Mouse (Mus musculus): Measurements from ENCODE around the gene 1190005I06Rik. TPM values are rescaled to one million over a fixed set of nuclear protein-coding genes. Genes with fewer than 3 reads are reported as not detected.

The 1190005I06Rik gene
- polyA plus RNA-seq, 1 experiment from 2014 or later = 3.3 TPM

- H3K27me3 ChIP-seq (replicated peaks) = peaks cover 36% of the 10 kb centered on the region
- 31% methylated on average over 17 of the region's 17 CpGs for WGBS
- ATAC-seq (ENCODE audit: extremely low read depth, insufficient number of reproducible peaks, low FRiP score, low TSS enrichment) = no peak
- H3K4me3 ChIP-seq = peak overlapping the region; percentile 70
- peak overlapping the region; percentile 99 for H3K4me2 ChIP-seq
- no peaks in the 10 kb centered on the region for H3K9me3 ChIP-seq
- H3K27ac ChIP-seq (replicated peaks) = no peak overlapping the region
- peaks cover 25% of the 10 kb centered on the region for H3K4me1 ChIP-seq
- H3K36me3 ChIP-seq = no peaks in the 10 kb centered on the region
- peak overlapping the region; percentile 85 for H3K9ac ChIP-seq
These were observed 14.3 kb downstream of the 1190005I06Rik start for GRCm38 (mm10) chr8:120632969-120633664.

- Histone ChIP-seq H3K9me3 (no peaks in the 10 kb centered on the region), H3K36me3 (no peaks in the 10 kb centered on the region), H3K4me3 (no peak overlapping the region), H3K27ac (replicated peaks) (no peak overlapping the region), H3K4me1 (peaks cover 25% of the 10 kb centered on the region), H3K27me3 (replicated peaks) (peaks cover 36% of the 10 kb centered on the region), H3K9ac (no peak overlapping the region), H3K4me2 (no peak overlapping the region)
- ATAC-seq (ENCODE audit: extremely low read depth, insufficient number of reproducible peaks, low FRiP score, low TSS enrichment) = no peak
- WGBS = 73% methylated on average over 21 of the region's 21 CpGs
These were observed 15.7 kb downstream of the 1190005I06Rik start for GRCm38 (mm10) chr8:120631441-120632375.

DNA sequence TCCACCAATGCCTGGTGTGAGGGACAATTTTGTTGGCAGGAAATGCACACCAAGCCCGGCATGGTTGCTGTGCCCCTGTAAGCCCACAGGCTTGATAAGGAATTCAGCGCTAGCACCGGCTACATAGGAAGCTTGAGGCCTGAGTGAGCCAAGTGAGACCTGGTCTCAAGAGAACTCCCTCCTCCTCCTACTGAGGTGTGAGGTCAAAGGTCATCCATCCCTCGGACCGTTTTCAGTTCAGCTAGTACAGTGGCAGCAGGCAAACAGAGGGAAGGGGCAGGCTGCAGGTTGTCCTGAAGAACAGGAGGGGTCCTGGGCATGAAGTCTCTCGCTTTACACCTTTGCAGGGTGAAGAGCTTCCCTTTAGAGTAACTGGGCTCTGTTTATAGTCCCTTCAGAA, 16.6 kb downstream of the 1190005I06Rik start:
- Histone ChIP-seq H3K4me3 (no peak overlapping the region), H3K9me3 (no peaks in the 10 kb centered on the region), H3K9ac (no peak overlapping the region), H3K27ac (replicated peaks) (no peak overlapping the region), H3K36me3 (no peaks in the 10 kb centered on the region), H3K4me2 (no peak overlapping the region), H3K4me1 (peaks cover 25% of the 10 kb centered on the region), H3K27me3 (replicated peaks) (peaks cover 30% of the 10 kb centered on the region)
- WGBS = 38% methylated on average over 6 of the region's 6 CpGs
- ATAC-seq (ENCODE audit: extremely low read depth, insufficient number of reproducible peaks, low FRiP score, low TSS enrichment) = no peak

GRCm38 (mm10) chr8:120630031-120630430, 17.4 kb downstream of the 1190005I06Rik start:
- H3K9ac ChIP-seq = no peak overlapping the region
- no peak overlapping the region for H3K4me3 ChIP-seq
- 36% methylated on average over 5 of the region's 5 CpGs for WGBS
- H3K4me1 ChIP-seq = peaks cover 25% of the 10 kb centered on the region
- ATAC-seq (ENCODE audit: extremely low read depth, insufficient number of reproducible peaks, low FRiP score, low TSS enrichment) = no peak
- H3K27ac ChIP-seq (replicated peaks) = no peak overlapping the region
- no peaks in the 10 kb centered on the region for H3K9me3 ChIP-seq
- no peaks in the 10 kb centered on the region for H3K36me3 ChIP-seq
- H3K4me2 ChIP-seq = no peak overlapping the region
- H3K27me3 ChIP-seq (replicated peaks) = peaks cover 24% of the 10 kb centered on the region

GRCm38 (mm10) chr8:120627298-120627697, 20.1 kb downstream of the 1190005I06Rik start:
- no peak overlapping the region for H3K4me3 ChIP-seq
- H3K4me1 ChIP-seq = peaks cover 18% of the 10 kb centered on the region
- 78% methylated on average over 5 of the region's 5 CpGs for WGBS
- H3K9me3 ChIP-seq = no peaks in the 10 kb centered on the region
- ATAC-seq (ENCODE audit: extremely low read depth, insufficient number of reproducible peaks, low FRiP score, low TSS enrichment) = no peak
- H3K9ac ChIP-seq = no peak overlapping the region
- no peak overlapping the region for H3K27ac ChIP-seq (replicated peaks)
- no peaks in the 10 kb centered on the region for H3K36me3 ChIP-seq
- H3K27me3 ChIP-seq (replicated peaks) = no peaks in the 10 kb centered on the region; the same call in 1 of the 2 replicates
- no peak overlapping the region for H3K4me2 ChIP-seq

DNA sequence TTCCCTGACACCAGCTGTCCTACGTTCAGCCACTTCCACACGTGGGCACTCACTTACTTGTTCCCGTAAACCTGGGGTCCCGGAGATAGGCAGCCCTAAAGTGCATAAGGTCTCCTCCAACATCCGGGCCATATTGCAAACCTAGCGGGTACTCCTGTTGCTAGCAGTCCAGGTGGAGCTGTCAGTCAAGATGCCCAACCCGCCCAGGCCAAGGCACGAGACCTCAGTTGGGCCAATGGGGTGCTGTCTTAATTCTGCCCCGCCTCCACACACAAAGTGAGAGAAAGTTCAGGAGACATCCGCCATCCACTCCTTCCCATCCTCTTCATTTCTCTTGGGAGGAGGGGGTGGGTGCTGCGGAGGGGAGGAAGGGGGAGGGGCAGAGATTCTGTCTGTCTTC, 21.0 kb downstream of the 1190005I06Rik start:
- no peaks in the 10 kb centered on the region for H3K36me3 ChIP-seq
- H3K4me2 ChIP-seq = no peak overlapping the region
- WGBS = 62% methylated on average over 11 of the region's 11 CpGs
- H3K27ac ChIP-seq (replicated peaks) = no peak overlapping the region
- H3K4me1 ChIP-seq = peaks cover 24% of the 10 kb centered on the region
- H3K4me3 ChIP-seq = no peak overlapping the region
- H3K9me3 ChIP-seq = no peaks in the 10 kb centered on the region
- no peaks in the 10 kb centered on the region; the same call in 1 of the 2 replicates for H3K27me3 ChIP-seq (replicated peaks)
- no peak for ATAC-seq (ENCODE audit: extremely low read depth, insufficient number of reproducible peaks, low FRiP score, low TSS enrichment)
- no peak overlapping the region for H3K9ac ChIP-seq

DNA sequence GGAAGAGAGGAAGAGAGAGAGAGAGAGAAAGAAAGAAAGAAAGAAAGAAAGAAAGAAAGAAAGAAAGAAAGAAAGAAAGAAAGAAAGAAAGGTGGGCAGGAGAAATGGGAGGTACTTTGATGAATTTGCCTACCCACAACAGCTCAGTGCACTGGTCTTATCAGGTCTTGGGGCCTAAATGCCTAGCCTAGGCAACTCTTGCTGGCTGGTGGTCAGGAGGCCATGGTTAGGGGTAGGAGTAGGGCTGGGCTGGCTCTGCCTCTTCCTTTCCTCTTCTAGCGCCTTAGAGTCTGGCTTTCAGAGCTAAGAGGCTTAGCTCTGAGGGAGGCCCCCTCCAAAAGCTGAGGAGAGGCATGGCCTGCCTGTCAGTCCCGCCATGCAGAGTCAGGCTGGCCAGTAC, 23.8 kb downstream of the 1190005I06Rik start:
- no peak for ATAC-seq (ENCODE audit: extremely low read depth, insufficient number of reproducible peaks, low FRiP score, low TSS enrichment)
- Histone ChIP-seq H3K9ac (no peak overlapping the region), H3K4me1 (peaks cover 33% of the 10 kb centered on the region), H3K4me3 (no peak overlapping the region), H3K27me3 (replicated peaks) (no peaks in the 10 kb centered on the region), H3K4me2 (no peak overlapping the region), H3K36me3 (no peaks in the 10 kb centered on the region), H3K27ac (replicated peaks) (no peak overlapping the region), H3K9me3 (no peaks in the 10 kb centered on the region)
- WGBS = 58% methylated on average over 2 of the region's 2 CpGs

DNA sequence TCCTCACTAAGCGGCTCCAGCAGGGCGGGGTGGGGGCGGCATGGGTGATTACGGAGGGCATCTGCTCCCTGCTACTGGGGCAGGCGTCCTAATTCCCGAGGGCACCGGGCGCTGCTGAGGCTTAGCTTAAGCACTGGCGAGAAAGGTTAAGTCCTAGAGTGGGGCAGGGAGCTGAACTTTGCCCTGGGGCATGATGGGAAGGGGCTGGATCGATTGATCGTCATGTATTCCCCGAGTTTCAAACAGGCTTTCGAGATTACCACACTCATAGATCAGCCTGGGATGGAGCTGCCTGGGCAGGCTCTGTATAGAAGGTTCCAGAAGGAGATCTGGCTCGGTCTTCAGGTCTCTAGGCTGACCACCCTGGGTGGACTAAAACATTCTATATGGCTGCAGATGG, 25.3 kb downstream of the 1190005I06Rik start:
- Histone ChIP-seq H3K27me3 (replicated peaks) (no peaks in the 10 kb centered on the region), H3K4me3 (no peak overlapping the region), H3K27ac (replicated peaks) (0 out of 2 replicates have a peak overlapping the region, but pooled peaks have one; percentile 24), H3K4me1 (peaks cover 36% of the 10 kb centered on the region), H3K4me2 (peak overlapping the region; percentile 31; the same call in 1 of the 2 replicates), H3K9ac (peak overlapping the region; percentile 50; the same call in 1 of the 2 replicates), H3K9me3 (no peaks in the 10 kb centered on the region), H3K36me3 (no peaks in the 10 kb centered on the region)
- 52% methylated on average over 14 of the region's 14 CpGs for WGBS
- ATAC-seq (ENCODE audit: extremely low read depth, insufficient number of reproducible peaks, low FRiP score, low TSS enrichment) = no peak

- 45% methylated on average over 7 of the region's 7 CpGs for WGBS
- no peak overlapping the region; the same call in 1 of the 2 replicates for H3K9ac ChIP-seq
- no peaks in the 10 kb centered on the region for H3K9me3 ChIP-seq
- H3K4me1 ChIP-seq = peaks cover 44% of the 10 kb centered on the region
- no peak for ATAC-seq (ENCODE audit: extremely low read depth, insufficient number of reproducible peaks, low FRiP score, low TSS enrichment)
- H3K36me3 ChIP-seq = no peaks in the 10 kb centered on the region
- H3K4me2 ChIP-seq = no peak overlapping the region
- H3K4me3 ChIP-seq = no peak overlapping the region
- H3K27ac ChIP-seq (replicated peaks) = no peak overlapping the region
- no peaks in the 10 kb centered on the region for H3K27me3 ChIP-seq (replicated peaks)
These were observed 27.0 kb downstream of the 1190005I06Rik start for GRCm38 (mm10) chr8:120620441-120620840.

GRCm38 (mm10) chr8:120619235-120620180, 27.9 kb downstream of the 1190005I06Rik start:
- peaks cover 44% of the 10 kb centered on the region for H3K4me1 ChIP-seq
- H3K9ac ChIP-seq = peak overlapping the region; percentile 47
- 73% methylated on average over 11 of the region's 11 CpGs for WGBS
- ATAC-seq (ENCODE audit: extremely low read depth, insufficient number of reproducible peaks, low FRiP score, low TSS enrichment) = no peak
- H3K4me3 ChIP-seq = no peak overlapping the region
- H3K36me3 ChIP-seq = no peaks in the 10 kb centered on the region
- H3K27me3 ChIP-seq (replicated peaks) = no peaks in the 10 kb centered on the region
- H3K27ac ChIP-seq (replicated peaks) = no peak overlapping the region
- no peaks in the 10 kb centered on the region for H3K9me3 ChIP-seq
- H3K4me2 ChIP-seq = no peak overlapping the region
